Mouse (Mus musculus) brain, adult 2 months (tissue): ENCODE measurements at regions not wholly inside any gene's neighbourhood (a gene's known extent, or its start where the extent isn't known, plus 50 kb on each side); places are given as distances from the start of the nearest gene placed in this dataset.
A peak's percentile ranks its signal among the peaks of the same experiment; 100 is the strongest.

Experiments
- DNase-seq: peaks from one replicate; pipeline ENCODE4 v3.0.0; 2011; ENCODE audit warnings: low read depth, low spot score

DNA sequence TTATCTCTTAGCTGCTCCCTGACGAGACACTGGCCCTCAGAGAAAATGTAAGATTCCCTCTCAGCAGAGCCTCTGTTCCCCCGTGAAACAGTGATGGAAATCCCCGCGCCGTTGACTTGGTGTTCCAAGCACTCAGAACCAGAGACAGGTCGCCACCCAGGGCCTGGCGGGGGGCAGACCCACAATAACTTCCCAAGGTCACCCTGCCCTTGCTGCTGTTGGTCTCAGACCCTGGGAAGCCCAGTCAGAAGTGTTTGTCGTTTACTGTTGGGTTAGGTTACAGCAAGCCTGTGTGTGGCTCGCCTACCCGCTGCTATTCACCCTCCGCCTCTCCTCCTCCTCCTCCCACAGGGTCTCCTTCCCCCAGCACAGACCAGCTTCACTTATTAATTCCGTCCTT is 154.2 kb upstream of the Eomes start:
- DNase-seq = no peak

DNA sequence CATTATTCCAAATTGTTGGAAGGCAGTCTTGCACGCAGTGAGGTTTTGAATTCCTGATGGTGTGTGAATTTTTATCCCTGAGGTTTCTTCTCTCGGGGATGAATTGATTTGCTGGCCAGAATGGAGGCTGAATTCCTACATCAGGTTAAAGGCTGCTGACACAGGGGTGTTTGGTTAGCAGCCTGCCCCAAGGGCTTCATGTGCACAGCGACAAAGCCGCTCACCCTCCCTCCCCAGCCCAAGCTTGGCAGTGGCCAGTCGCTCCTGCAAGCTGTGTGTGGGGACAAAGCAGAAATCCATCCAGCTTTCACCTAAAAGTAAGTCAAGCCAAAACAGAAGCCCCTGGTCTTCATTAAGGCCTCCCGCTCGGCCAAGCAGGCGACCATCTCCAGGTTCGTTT is 151.4 kb upstream of the Eomes start:
- DNase-seq = no peak

- DNase-seq = no peak
These were observed 150.1 kb upstream of the Eomes start for GRCm38 (mm10) chr9:118327904-118328303.

DNA sequence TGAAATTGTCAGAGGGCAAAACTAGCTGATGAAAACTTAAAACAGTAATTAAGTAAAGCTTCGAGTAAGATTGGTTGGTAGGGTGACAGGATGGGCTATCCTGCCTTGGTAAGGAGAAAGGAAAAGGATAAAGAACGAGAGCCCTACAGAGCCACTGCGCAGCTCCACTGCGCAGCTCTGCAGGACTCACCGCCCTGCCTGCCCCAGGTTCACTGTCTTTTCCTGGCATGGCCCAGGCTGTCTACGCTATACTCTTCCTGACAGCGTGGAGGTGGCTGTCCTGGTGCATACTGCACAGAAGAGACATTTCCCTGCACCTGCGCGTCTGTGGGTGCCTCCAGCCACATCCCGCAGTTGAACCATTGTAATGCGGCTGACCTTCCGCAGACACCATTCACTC is 136.6 kb upstream of the Eomes start:
- DNase-seq = peak; percentile 21

DNA sequence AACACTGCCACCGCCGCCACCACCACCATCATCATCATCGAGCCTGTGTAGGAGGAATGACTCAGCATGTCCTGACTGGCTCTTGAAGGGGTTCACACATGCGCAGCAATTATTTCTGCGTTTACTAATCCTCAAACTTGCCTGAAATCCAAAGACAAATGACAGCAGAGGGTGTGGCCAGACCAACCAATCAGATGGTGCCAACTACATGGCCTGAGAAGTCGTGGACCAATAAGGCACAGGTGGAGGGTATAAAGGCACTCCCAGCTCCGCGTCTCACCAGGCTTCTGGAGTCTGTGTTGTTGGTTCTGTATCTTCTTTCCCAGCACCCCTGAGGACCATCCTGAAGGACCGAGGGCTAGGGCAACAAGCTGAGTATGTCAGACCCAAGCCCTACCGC is 123.1 kb upstream of the Eomes start:
- no peak for DNase-seq

GRCm38 (mm10) chr9:118357406-118357805 is 120.6 kb upstream of the Eomes start:
- no peak for DNase-seq

DNA sequence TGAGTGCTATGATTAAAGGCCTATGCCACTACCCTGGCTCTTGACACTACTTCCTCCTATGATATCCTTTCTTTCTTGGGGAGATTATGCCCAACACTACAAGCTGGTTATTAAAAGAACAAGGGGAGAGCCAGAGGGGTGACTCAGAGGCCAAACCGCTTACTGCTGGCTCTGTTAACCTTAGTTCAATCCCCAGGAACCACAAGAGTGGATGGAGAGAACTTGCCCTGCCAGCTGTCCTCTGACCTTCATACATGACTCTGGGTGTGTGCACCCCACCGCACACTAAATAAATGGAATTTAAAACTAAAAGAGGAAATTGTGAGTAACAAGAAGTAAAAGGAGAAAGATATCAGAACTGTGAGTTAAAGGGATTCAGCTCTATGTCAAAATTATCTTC is 114.1 kb upstream of the Eomes start:
- DNase-seq = no peak

DNA sequence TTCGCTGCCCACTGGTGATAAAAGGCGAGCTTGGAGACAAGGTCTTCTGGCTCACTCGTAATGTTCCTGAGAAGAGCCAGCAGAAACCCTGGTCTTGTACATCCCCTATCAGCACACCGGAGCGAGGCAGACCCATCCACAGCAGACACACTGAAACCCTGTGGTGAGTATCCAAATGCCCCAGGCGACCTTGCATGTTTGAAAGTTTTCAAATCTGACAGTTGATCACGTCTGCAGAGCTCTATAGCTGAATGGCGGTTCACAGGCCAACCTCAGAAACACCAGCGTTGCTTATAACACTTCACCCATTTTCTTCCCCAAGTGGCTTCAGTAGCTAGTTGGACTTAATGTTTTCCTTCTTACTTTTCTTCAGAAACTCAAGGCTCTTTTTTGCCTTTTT is 112.6 kb upstream of the Eomes start:
- DNase-seq = no peak

- DNase-seq = no peak
These were observed 110.7 kb upstream of the Eomes start for GRCm38 (mm10) chr9:118367314-118367713.

GRCm38 (mm10) chr9:118370581-118370980 is 107.4 kb upstream of the Eomes start:
- DNase-seq = no peak

DNA sequence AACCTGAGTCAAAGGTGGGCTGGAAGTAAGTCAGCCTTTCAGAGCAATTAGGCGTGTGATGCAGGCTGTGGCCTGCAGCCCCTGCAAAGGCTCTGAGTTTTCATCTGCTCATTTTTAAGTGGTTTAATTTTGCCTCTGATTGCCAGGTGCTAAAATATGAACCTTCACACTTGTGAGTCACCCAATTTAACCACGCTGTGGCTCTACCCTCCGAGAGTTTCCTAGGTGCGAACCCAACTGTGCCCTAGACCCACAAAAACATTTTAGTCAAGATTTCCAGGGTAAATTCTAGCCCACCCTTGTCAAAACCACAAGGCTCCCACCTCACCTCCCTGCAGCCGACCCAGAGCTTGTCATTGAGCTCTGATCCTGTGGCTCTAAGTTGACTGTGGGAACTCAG is 103.3 kb upstream of the Eomes start:
- DNase-seq = no peak

- DNase-seq = peak; percentile 61
These were observed 99.0 kb upstream of the Eomes start for GRCm38 (mm10) chr9:118379055-118379454.

DNA sequence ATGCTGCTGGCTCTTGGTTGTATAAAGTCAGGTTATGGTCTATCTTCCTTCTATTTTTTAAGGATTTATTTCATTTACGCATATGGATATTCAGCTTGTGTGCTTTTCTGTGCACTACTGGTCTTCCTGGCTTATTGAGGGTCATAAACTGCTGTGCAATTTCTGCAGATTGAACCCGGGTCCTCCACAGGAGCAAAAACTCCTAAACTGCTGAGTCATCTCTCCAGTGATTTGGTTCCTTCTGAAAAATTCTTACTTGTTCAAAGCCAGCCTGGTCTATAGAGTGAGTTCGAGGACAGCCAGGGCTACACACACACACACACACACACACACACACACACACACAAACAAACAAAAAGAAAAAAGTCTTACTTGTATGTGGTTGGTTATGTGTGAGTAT is 95.5 kb upstream of the Eomes start:
- no peak for DNase-seq

GRCm38 (mm10) chr9:118384610-118385009 is 93.4 kb upstream of the Eomes start:
- no peak for DNase-seq

GRCm38 (mm10) chr9:118387631-118388030 is 90.4 kb upstream of the Eomes start:
- DNase-seq = no peak

DNA sequence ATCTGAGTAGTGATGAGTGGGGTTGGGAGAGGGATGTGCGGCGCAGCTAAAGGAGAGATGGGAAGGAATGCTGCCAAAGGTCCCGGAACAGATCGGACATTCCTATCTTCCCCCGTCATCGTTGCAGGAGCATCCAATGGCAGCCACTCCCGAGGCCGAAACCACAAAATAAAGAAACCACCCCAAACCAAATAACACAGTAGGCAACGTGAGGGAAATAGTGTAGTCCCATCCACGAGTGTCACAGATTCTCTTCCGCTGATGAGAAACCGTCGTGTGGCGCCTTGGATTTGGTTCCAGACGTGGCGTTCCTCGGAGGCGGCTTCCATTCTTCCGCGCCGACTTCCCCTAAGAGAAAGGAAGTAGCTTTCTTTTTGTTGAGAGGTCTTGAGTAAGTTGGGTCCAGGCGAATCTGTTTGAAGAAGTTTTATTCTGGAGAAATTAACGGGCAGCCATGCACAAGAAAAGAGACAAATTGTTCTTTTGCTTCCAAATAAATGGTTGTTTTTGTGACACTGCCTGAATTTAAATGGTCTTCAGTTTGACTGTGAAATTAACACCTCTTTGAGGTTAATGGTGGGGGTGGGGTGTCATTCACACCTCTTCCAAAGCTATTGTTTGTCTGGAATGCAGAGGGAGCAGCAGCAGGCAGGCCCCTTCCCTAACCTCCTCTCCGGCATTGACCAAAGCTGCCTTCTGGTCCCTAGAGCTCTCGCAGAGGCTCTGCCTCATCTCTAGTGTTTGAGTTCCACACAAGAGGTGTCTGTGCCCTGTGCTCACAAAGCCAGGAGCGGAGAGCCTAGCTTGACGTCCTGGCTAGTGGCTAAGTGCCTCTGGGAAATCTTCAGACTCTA is 88.3 kb upstream of the Eomes start:
- no peak for DNase-seq

GRCm38 (mm10) chr9:118390679-118391078 is 87.3 kb upstream of the Eomes start:
- DNase-seq = no peak

- no peak for DNase-seq
These were observed 86.3 kb upstream of the Eomes start for GRCm38 (mm10) chr9:118391715-118392114.

DNA sequence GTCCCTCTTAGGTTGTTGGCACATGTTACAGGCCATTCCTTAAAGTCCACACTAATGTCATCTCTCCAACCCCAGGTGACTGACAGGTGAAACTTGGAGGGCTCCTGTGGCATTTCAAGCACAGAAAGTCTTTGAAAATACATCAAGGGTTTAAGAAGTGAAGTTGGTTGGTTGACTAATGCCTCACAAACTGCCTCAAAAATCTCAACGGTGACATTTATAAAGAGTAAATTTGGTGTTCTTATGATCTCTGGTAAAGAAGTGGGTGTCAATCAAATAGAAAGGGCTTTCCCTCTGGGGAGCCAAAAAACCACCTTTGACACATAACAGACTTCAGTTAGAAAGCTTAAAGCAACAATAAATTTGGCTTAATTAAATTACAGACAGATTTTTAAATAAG is 85.2 kb upstream of the Eomes start:
- no peak for DNase-seq

GRCm38 (mm10) chr9:118393567-118393966 is 84.4 kb upstream of the Eomes start:
- DNase-seq = no peak

- no peak for DNase-seq
These were observed 81.5 kb upstream of the Eomes start for GRCm38 (mm10) chr9:118396425-118397053.

- no peak for DNase-seq
These were observed 77.5 kb upstream of the Eomes start for GRCm38 (mm10) chr9:118400520-118400919.

DNA sequence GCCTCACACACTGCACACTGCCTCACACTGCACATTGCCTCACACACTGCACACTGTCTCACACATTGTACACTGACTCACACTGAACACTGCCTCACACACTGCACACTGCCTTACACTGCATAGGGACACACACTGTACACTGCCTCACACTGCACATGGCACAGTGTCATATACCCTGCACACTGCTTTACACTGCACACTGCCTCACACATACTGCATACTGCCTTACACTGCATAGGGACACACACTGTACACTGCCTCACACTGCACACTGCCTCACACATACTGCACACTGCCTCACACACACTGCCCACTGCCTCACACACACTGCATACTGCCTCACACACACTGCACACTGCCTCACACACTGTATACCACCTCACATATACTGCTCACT is 76.8 kb upstream of the Eomes start:
- DNase-seq = no peak
